Mouse (Mus musculus): ENCODE measurements around the gene Ubqln4.

Gene Ubqln4

DNA sequence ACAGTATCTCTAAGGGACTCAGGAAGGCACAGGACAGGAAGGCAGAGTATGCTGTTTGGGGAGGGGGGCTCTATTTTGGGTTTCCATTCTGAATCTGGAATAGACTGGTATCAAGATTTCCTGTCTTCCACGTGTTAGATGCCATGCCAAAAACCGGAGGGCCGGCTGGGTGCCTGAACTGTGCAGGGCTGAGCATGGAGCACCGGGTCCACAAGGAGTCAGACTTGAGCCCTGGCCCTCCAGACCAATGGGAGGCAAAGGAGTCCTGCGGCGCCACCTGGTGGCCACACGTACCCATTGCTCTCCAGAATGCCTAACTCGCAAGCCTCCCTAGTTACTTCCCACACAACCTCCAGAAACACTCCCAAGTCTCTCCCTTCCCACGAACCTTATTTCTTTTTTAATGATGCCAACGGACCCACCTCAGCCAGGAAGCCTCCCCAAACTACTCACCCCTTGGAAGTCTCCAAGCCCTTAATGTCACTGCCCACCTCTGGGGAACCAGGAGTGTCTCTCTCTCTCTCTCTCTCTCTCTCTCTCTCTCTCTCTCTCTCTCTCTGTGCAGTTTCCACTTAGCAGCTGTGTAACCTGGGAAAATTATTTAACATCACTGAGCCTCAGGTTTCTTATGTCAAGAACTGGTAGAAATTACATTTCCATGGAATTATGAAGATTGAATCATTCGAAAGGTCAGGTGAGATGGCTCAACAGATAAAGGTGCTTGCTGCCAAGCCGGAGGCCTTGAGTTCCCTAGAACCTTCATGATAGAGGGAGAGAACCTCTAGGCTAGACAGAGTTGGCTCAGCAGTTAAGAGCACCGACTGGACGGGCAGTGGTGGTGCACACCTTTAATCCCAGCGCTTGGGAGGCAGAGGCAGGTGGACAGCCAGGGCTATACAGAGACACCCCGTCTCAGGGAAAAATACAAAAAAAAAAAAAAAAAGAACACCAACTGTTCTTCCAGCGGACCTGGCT is 27.1 kb upstream of the Ubqln4 start:
- DNase-seq, result peak; percentile 79

DNA sequence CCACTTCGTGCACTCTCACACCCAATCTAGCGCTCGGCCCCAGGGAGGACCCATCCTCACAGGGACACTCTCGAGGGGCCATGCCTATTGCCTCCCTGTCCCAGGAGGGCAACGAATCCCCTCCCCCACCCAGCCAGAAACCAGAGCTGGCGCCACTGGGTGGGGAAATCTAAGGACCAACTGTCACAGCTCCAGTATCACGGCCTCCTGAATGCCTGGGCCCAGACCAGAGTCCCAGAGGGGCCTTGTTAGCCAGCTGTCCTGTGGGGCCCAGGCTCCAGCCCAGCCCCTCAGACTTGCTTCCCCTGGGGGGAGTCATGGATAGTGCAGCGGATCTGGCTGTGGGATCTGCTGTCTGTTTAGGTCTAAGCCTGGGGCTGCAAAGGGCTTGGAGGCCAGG is 26.0 kb upstream of the Ubqln4 start:
- DNase-seq, result no peak

DNA sequence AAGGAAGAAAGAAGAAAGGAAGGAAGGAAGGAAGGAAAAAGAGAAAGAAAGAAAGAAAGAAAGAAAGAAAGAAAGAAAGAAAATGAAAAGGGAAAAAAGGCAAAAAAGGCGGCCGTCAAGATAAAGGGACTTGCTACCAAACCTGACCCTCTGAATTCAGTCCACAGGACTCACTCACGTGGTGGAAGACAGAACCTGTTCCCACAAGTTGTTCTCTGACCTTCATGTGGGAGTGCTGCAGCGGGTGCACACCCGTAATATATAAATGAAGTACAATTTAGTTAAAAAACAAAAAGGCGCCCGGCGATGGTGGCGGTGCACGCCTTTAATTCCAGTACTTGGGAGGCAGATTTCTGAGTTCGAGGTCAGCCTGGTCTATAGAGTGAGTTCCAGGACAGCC is 24.9 kb upstream of the Ubqln4 start:
- no peak for DNase-seq

DNA sequence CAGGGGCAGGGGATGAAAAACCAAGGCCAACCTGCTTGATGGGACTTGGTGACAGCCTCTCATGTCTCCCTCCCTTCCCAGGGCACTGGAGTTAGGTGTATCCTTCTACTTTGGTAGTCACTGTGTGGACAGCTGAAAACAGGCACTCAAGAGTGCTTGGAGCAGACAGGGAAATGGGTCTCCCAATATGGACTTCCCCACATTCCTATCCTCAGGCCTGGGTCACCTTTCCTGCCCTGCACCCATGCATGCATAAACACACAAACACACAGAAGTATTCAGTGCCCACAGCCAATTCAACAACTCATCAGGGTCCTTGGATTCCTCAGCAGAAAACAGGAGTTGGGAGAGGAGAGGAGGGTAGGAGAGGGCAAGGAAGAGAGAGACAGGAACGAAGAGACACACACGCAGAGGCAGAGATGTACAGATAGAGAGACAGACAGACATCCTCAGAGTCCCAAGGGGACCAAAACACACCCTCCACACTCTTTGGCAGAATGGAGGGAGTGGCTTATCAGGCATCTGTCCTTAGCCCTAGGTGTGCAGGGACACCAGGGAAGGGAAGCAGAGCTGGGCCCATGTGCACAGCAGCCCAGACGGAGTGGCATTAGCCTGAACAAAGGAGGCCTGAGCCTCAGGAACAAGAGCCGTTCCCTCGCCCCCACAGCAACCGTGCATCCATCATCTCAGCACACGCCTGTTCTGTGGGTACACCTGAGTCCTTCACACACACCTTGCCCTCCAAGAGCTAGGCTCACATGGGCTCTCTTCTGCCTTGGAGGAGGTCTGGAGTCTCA is 24.2 kb upstream of the Ubqln4 start:
- DNase-seq, result no peak

DNA sequence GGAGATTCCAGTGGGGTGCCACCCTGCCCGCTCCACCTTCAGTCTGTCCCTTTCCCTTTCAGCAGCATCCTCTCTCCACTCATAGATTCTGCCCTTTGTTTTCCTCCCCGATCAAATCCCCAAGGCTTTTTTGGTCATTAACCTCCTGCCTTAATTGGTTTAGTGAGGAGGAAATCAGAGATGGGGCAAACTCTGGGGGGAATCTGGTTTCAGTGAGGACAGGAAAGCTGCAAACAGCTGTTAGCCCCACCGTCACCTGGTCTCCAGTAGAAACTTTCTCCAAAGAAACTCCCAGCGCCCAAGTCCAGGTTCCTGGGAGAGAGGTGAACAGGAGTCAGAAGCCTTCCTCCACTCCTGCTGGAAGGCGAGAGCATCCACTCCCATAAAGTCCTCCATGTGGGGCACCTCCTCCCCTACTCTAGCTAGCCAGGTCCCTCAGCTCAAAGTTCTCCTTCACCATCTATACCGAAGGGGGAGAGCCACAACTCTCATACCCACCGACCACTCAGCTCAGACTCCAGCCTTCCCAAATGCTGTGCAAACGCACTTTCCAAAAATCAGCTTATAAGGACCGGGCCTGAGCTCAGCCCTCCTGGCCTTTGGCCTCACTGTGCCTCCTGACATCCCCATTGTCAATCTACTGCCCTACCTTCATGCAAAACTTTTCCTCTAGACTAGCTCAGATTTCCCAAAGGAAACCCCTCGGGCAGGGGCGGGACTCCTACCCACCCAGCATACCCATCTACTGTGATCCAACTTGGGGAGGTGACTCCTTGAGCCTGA is 23.3 kb upstream of the Ubqln4 start:
- DNase-seq, result no peak

DNA sequence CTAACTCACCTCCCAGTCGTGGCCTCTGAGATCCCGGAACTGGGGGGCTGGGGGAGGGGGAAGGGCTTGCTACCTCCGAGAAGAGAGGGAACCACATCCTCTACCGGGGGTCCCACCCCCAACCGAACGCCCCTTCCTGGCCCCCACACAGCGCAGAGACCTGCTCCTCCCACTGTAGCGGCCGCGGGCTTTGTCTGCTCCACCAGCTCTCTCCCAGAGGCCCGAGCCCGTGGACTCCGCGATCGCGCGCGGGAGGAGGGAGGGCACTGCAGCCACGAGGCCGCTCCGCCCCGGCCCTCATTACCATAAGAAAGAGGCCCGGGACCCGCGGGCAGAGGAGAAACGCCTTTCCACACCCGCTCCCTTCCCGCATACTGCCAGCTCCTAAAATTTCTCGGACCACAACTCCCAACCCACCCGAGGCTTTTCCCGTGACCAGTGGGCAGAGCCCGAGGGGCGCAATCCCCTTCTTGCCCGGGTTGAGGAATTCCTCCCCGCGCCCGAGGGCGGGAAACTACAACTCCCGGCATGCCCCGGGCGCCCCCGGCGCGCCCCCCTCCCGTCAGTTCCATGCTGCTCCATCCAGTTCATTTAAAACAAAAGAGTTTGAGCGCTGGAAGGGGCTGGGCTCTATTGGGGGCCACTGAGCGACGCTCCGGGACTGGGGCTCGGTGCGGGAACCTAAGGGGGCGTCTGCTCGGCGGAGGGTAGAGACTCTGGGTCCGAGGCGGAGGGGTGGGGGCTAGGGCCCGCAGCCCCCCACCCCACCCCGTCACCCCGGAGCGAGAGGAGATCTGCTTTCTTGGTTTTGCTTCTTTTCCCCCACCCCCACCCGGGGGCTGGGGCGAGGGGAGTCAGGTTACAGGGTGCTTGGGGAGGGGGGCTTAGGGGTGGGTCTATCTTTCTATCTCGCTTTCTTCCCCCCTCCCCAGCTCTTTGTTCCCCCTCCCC is 21.9 kb upstream of the Ubqln4 start:
- peak; percentile 93 for DNase-seq

DNA sequence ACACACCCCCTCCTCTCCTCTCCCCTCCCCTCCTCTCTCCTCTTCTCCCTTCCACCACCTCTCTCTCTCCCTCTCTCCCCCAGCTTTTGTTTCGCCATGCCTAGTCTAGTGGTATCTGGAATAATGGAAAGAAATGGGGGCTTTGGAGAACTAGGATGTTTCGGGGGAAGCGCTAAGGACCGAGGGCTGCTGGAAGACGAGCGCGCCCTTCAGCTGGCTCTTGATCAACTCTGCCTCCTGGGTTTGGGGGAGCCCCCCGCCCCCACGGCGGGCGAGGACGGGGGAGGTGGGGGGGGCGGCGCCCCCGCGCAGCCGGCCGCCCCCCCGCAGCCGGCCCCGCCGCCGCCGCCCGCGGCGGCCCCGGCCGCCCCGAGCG is 21.3 kb upstream of the Ubqln4 start, which contains the start of gene Mex3a:
Gene Mex3a, plus strand, starts transcription at position 97 of the 376 bp plus-strand sequence.
- peak; percentile 44 for DNase-seq

DNA sequence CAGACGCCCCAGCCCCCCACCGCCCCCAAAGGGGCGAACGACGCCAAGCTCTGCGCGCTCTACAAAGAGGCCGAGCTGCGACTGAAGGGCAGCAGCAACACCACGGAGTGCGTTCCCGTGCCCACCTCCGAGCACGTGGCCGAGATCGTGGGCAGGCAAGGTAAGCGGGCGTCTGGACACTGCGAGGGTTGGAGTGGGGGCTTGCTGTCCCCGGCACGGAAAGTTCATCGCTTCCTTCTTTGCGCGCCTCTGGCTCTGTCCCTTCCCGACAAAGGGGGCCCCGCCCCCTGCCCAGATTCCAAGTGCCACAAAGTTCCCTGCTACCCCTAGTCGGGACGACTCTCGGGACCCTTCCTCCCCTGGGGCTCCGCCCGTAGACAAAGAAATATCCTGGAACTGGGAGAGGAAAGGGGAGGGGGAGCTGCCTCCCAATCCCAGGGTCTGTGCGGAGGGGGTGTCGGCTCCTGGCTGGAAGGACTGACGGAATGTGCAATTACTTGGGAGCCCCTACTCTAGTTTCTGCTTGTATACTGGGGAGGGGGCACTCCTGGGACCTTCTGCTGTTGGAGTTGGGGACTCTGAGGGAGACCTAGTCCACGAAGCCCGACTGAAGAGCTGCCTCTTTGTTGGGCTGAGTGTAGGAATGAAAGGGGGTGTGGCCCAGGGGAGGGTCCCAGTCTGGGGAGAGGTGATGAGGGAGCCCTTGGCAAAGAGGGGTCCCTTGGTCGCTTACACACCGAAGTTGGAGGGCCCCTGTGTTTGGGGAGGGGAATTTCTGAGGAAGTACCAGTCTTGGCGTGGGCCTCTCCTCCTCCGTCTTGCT is 20.7 kb upstream of the Ubqln4 start:
- DNase-seq, result no peak

DNA sequence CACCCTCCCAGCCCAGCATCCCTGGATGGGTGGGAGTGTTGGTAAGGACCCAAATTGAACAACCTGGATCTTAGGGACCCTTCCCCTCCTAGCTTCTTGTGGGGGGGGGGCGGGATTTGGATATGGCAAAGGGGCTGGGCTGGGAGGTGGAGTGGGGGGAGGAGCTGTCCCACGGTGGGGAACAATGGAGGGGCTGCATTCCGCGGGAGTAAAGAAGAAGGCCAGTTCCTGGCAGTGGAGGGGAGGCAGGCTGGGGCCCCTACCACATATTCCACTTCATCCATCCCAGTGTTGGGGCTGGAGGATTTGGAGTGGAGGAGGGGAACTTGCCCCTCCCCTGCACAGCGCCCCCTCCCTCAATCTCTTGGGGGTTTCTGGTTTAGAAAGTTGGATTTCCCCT is 19.9 kb upstream of the Ubqln4 start:
- DNase-seq, result no peak

DNA sequence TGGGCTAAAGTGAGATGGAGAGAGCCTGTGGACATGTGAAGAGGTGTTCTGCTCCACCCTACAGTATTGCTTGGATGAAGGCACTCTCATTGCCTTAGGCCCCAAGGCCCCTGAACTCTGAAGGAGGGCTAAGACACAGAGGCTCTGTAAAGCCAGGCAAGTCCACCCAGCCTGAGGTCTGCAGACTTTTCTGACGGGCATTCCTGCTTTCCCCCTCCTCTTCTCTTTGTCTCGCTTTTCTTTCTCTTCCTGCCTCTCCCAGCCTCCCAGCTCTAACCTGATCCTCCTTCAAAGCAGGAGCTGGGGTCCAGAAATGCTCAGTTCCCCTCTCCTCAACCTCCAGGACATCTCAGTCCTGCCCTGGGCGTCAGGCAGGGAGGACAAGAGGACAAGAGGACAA is 18.6 kb upstream of the Ubqln4 start:
- no peak for DNase-seq

DNA sequence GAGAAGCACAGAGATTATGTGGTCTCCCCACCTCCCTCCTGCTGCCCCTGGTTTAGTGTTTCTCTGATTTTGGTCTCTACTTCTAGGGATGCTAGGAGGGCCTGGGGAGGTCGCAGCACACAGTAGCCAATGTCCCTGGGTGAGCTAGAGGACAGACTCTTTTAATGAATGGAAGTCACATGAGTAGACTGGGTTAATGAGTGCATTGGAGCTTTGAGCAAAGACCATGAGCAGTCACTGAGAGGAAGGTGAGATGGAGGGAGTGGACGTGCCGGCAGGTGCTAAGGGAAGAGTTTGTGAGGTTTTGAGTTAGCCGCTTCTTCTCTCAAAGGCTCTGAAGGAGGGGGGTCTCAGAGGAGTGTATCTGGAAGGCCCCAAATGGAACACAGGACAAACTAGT is 18.0 kb upstream of the Ubqln4 start:
- no peak for DNase-seq

DNA sequence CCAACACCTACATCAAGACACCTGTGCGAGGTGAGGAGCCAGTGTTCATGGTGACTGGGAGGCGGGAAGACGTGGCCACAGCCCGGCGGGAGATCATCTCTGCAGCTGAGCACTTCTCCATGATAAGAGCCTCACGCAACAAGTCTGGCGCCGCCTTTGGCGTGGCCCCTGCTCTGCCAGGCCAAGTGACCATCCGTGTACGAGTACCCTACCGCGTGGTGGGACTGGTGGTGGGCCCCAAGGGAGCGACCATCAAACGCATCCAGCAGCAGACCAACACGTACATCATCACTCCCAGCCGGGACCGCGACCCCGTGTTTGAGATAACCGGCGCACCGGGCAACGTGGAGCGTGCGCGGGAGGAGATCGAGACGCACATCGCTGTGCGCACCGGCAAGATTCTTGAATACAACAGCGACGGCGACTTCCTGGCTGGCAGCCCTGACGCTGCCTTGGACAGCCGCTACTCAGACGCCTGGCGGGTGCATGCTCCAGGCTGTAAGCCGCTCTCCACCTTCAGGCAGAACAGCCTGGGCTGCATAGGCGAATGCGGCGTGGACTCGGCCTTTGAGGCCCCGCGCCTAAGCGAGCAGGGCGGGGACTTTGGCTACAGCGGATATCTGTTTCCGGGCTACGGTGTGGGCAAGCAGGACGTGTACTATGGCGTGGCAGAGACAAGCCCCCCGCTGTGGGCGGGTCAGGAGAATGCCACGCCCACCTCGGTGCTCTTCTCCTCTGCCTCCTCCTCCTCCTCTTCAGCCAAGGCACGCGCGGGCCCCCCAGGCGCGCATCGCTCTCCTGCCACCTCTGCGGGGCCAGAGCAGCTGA is 17.2 kb upstream of the Ubqln4 start:
- no peak for DNase-seq

DNA sequence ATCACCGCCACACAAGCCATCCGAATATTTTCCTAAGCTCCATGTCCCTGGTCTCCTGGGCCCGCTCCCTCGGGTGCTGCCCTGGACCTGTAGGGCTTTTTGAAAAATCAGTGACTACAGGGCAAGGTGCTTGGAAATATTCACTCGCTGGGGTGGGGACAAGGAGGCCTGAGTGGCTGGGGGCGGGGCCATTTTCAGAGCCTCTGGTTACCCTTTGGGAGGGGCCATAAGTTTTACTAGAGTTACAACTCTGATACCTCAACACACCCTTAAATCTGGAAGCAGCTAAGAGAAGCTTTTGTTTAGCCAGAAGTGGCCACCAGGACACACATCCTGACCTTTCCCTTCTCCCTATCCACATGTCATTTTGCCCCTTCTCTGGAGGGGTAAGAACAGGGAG is 16.4 kb upstream of the Ubqln4 start:
- no peak for DNase-seq

DNA sequence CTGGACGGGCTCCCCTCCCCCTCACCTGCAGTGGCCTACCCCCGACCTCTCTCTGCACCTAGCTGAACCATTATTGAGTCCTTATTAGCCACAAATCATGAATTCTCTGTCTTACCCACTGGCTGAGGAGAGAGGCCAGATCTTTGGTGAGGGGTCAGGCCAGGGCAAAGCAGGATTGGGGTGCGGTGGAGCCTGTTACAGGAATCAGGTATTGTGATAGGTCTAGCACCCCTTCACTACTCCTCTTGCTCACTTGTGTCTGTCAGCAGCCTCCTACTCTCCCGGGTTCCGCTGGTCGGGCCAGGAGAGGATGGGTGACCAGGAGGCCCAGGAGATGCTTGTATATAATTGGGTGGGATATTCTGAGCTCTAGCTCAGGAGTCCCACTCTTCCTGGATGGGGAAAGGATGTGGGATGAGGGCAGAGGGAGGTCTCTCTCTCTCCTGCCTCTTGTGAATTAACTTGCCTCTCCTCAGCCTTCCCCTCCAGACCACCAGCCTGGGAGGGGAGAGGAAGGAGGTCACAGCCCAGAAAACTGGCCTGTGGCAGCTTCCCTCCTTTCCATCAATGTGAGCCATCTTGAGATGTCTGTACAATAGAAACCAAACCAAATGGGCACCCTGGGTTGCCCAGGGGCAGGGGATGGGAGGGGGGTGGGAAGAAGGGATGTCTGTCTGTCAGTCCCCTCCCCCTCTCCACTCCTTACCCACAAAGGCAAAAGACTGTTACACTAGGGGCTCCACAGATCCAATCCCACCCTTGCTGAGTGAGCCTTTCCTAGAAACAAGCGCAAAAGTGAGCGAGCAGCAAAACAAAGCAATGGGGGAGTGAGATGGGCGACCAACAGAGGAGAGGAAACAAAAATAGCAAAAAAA is 15.1 kb upstream of the Ubqln4 start:
- no peak for DNase-seq

DNA sequence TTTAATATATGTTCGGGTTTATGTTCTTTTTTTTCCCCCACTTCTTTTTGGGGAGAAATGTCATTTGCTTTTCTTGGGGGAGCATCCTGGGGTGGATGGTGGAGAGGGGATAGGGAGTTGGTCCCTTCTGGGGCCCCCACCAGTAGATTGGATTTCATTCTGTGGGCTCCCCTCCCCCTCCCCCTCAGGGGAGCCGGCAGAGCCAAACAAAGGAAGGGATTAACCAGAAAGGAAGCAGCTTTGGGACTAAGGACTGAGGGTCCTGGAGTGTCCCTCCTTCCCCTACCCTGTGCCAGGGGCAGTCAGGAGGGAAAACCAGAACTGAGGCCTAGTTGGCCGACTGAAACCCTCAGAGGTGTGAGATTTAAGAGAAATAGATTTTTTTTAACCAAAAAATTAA is 14.2 kb upstream of the Ubqln4 start:
- no peak for DNase-seq

DNA sequence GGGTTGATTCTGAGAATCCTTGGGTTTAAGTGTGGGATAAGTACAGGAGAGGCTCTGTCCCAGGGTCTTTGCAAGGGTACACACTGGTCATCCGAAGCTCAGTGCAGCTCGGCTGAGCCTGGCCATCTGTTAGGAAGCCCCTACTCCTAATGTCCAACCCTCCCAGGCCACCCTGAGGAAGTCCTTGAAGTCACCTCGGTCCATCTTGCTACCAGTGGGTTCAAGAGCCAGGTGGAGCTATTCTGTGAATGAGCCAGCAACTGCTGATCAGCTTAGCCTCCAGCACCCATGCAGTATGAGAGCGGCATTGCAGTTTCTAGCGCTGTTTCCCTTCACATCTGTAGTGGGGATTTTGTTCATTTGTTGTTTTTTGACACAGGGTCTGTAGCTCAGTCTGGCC is 13.5 kb upstream of the Ubqln4 start:
- no peak for DNase-seq

DNA sequence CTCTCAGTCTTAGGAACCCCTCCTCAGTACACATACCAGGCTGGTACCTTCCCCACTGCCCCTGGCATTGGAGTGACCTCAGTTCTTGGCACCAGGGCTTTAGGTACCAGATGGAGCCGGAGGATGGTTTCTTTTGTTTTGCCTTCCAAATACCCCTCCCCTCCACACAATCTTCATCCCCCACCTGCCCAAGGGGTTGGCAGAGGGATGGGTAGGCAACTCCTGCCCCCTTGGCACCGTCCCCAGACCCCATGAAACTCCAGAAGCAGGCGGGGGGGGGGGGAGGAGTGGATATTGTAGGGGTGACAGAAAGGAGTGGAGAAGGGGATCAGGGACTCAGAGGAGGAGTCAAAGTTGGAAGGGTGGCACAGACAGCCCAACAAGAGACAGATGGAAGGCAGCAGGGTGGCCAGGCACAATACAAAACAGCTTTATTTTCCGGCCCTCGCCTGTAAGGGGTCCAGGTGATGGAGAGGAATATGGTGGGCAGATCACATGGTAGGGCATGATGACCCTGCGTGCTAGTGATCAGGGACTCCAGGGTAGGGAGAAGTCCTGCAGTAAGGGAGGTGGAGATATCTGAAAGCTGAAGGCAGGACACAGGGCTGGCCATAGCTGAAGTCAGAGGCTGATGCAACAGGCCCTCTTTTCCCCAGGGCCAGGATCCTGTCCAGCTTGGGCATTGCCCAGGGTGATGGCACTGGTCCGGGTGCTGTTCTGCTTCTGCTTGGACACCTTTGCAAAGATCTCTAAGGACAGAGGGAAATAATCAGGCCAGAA is 11.7 kb upstream of the Ubqln4 start:
- no peak for DNase-seq

DNA sequence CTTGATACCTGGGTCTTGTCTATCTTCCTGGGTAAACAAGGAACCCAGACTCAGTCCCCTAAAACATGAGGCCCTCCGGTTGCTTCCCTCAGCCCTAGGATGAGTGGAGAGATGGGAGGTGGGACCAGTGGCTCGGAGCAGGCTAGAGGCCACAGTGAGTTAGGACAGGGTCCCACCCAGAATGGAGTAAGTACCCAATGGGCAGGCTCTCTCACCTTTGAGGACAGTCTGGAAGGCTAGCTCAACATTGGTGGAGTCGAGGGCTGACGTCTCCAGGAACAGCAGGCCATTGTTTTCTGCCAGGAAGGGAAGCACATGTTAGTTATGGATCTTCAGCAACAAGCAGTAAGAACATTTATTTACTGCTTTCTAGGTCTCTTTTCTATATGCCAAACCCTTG is 11.1 kb upstream of the Ubqln4 start:
- no peak for DNase-seq

All from thymus, postnatal 25 days (tissue).